Mouse (Mus musculus) cerebellum, postnatal 4 days (tissue): ENCODE measurements at regions not wholly inside any gene's neighbourhood (a gene's known extent, or its start where the extent isn't known, plus 50 kb on each side); places are given as distances from the start of the nearest gene placed in this dataset.

Experiments
- DNase-seq, 2 experiments: peaks; one replicate each; pipeline ENCODE4 v3.0.0; 2022; ENCODE audit warnings: low spot score in 2 of 2, mixed read lengths in 1 of 2

DNA sequence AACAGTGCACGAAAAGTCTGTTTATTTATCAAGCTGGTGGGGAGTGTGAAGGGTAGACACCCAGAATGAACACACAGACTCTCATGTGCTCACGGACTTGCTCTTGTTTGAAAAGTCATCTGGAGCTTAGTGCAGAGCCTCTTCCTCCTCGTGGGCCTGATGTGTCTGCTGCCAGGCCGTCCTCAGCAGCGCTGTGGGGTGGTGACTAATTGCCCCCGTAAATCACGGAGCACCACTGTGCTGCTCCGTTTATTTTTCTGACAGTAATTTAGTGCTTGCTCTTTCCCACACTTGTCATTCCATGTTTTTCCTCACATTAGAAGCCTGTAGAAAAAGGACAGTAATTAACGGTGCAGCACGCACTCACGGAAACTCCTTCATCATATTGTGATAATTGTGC lies 51.2 kb upstream of the Gm17304 start:
- no peak for DNase-seq

GRCm38 (mm10) chr5:106539286-106539685 lies 69.6 kb upstream of the Gm17304 start:
- DNase-seq, result no peak

GRCm38 (mm10) chr5:106537153-106537552 lies 71.7 kb upstream of the Gm17304 start:
- DNase-seq, result no peak

GRCm38 (mm10) chr5:106536068-106536467 lies 72.8 kb upstream of the Gm17304 start:
- no peak for DNase-seq

DNA sequence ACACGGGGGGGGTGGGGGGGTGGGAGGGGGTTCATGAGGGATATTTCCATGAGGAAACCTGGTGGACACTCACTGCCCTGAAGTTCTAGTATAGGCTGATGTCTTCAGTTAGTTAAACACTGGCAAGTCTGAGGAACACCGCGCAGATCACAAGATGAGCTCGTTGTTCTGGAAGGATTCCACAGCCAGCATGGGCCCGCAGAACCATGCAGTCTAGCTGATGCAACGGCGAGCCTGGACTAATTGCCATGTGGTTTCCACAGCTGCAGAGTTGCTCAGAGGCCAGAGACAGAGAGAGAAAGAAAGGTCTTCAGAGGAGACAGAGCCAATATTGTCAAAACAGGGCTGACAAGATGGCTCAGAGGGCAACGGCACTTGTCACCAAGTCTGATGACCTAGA lies 70.8 kb upstream of the Barhl2 start:
- no peak for DNase-seq

DNA sequence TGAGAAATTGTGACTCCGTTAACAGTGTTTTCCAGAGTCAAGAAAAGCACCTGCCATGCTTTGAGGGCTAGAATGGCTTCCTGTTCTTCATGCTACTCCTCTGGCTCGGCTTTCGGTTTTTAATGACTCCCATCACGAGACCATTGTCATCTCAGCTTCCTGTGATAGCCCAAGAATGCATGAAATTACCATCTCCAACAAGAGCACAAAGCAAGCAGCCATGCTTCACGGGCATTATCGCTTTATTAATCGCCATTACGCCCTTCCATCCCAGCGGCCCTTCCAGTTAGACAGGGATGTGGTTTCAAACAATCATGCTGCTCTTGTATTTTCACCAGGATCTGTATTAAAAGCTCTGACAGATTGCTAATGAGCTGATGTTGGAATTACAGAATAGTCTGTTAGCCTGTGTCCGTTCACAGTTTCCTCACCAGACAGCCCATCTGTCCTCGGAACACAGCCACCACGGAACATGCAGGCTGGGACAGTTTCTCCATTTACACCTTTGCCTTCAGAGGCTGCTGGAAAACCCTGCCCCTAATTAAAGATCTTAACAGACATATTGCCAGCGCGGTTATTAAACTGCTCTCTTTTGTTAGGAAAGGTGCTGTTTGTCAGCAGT lies 69.5 kb upstream of the Barhl2 start:
- DNase-seq, result no peak

- DNase-seq, result peak in 1 of 2 experiments; percentile 63
These were observed 54.6 kb upstream of the Barhl2 start for GRCm38 (mm10) chr5:106512423-106513089.

DNA sequence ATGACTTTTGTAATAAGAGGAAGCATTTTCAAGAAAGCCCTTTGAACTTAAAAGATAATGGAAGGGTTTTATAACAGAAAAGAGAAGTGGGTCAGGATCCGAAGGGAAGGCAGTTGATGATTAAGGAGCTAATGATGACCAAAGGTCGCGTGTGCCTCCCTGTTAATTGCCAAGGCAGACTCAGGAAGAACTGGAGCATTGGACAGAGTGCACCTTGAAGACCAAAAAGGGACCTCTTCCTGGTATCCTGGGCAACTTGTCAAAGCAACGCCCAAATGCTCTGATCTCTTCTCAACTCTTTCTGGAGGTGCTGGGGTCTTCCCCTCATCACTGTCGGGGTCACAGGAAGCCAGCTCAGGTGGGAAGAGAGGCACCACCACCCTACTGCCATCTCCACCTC lies 49.9 kb upstream of the Barhl2 start:
- DNase-seq, result no peak
